Mouse (Mus musculus) lung, embryonic 16.5 days (tissue): ENCODE measurements around the gene Elavl3. TPM values are rescaled to one million over a fixed set of nuclear protein-coding genes. Genes with fewer than 3 reads are reported as not detected.

Source experiments
- ATAC-seq: fragments of 200-750 bp; cut with Nextera tagmentation; 2 replicates; pipeline ENCODE4 v1.8.0; 2017; ENCODE audit warnings: low read depth, mild to moderate bottlenecking, moderate library complexity
- H3K27ac ChIP-seq: fragments of 300-500 bp; sonication (generic); 2 replicates; pipeline ENCODE4 v1.5.1; 2014; ENCODE audit warnings: mild to moderate bottlenecking, control low read depth, low read length
- H3K27me3 ChIP-seq: fragments of 300-500 bp; sonication (generic); 2 replicates; pipeline ENCODE4 v1.6.1; 2014; ENCODE audit warnings: low read depth, low read length, mixed read lengths; ENCODE audit not compliant: control insufficient read depth, insufficient read depth
- H3K36me3 ChIP-seq: fragments of 300-500 bp; sonication (generic); 2 replicates; pipeline ENCODE4 v1.6.1; 2014; ENCODE audit warnings: low read length; ENCODE audit not compliant: control insufficient read depth, insufficient read depth
- H3K4me1 ChIP-seq: fragments of 300-500 bp; sonication (generic); replicated peaks from 2 replicates; pipeline ENCODE4 v1.6.1; 2014; ENCODE audit warnings: low read length, mixed read lengths; ENCODE audit not compliant: control insufficient read depth, insufficient read depth
- H3K4me2 ChIP-seq: fragments of 300-500 bp; sonication (generic); 2 replicates; pipeline ENCODE4 v1.6.1; 2014; ENCODE audit warnings: low read depth, low read length, control low read depth
- H3K4me3 ChIP-seq: fragments of 300-500 bp; sonication (generic); 2 replicates; pipeline ENCODE4 v1.5.1; 2014; ENCODE audit warnings: mild to moderate bottlenecking, low read length, control low read depth
- H3K9ac ChIP-seq: fragments of 300-500 bp; sonication (generic); 2 replicates; pipeline ENCODE4 v1.6.1; 2014; ENCODE audit warnings: low read length, control low read depth
- H3K9me3 ChIP-seq: fragments of 300-500 bp; sonication (generic); 2 replicates; pipeline ENCODE4 v1.6.1; 2016; ENCODE audit warnings: low read length; ENCODE audit not compliant: control insufficient read depth
- WGBS: fragments of 180-500 bp; shearing (Covaris S2); extraction: QIAGEN DNeasy Blood & Tissue Kit; methylation state at CpG from one replicate; pipeline ENCODE4 v1.1.7; 2014; 5-methylcytosine and 5-hydroxymethylcytosine counted together
- polyA plus RNA-seq: library from polyadenylated mRNA; unstranded; fragments of >200 nt; fragmentation: Nextera tagmentation; extraction: Ambion mirVana; gene quantifications from 2 replicates; pipeline ENCODE4 v1.2.1, GENCODE M21; 2015

The Elavl3 gene
- polyA plus RNA-seq, 1 experiment from 2014 or later = 0.18 TPM

GRCm38 (mm10) chr9:21987592-21988342 is 64.1 kb downstream of the Elavl3 start:
- ATAC-seq = no peak
- H3K27me3 ChIP-seq = peaks cover 51% of the 10 kb centered on the region
- peaks cover 7% of the 10 kb centered on the region for H3K4me1 ChIP-seq
- no peak overlapping the region for H3K27ac ChIP-seq
- H3K4me2 ChIP-seq = peak overlapping the region; percentile 77
- no peaks in the 10 kb centered on the region for H3K36me3 ChIP-seq
- H3K9me3 ChIP-seq = no peaks in the 10 kb centered on the region
- 9% methylated on average over 36 of the region's 36 CpGs for WGBS
- no peak overlapping the region for H3K9ac ChIP-seq
- H3K4me3 ChIP-seq = peak overlapping the region; percentile 56

GRCm38 (mm10) chr9:21983911-21984310 is 67.9 kb downstream of the Elavl3 start:
- no peaks in the 10 kb centered on the region for H3K9me3 ChIP-seq
- H3K27me3 ChIP-seq = peaks cover 18% of the 10 kb centered on the region
- 31% methylated on average over 3 of the region's 3 CpGs for WGBS
- peaks cover 7% of the 10 kb centered on the region for H3K4me1 ChIP-seq
- ATAC-seq = no peak
- H3K36me3 ChIP-seq = no peaks in the 10 kb centered on the region
- H3K9ac ChIP-seq = no peak overlapping the region
- no peak overlapping the region for H3K27ac ChIP-seq
- no peak overlapping the region for H3K4me3 ChIP-seq
- H3K4me2 ChIP-seq = no peak overlapping the region

- H3K36me3 ChIP-seq = no peaks in the 10 kb centered on the region
- no peak for ATAC-seq
- no peak overlapping the region for H3K4me3 ChIP-seq
- H3K9ac ChIP-seq = no peak overlapping the region
- no peaks in the 10 kb centered on the region for H3K4me1 ChIP-seq
- no peaks in the 10 kb centered on the region for H3K27me3 ChIP-seq
- no peak overlapping the region for H3K27ac ChIP-seq
- 80% methylated on average over 4 of the region's 4 CpGs for WGBS
- H3K9me3 ChIP-seq = no peaks in the 10 kb centered on the region
- H3K4me2 ChIP-seq = no peak overlapping the region
Observed at GRCm38 (mm10) chr9:21978398-21979128, 73.3 kb downstream of the Elavl3 start.

- WGBS = 12% methylated on average over 2 of the region's 2 CpGs
- no peaks in the 10 kb centered on the region for H3K27me3 ChIP-seq
- no peak overlapping the region for H3K4me3 ChIP-seq
- no peak overlapping the region for H3K27ac ChIP-seq
- H3K4me1 ChIP-seq = no peaks in the 10 kb centered on the region
- no peak overlapping the region for H3K4me2 ChIP-seq
- H3K9ac ChIP-seq = no peak overlapping the region
- no peak for ATAC-seq
- H3K36me3 ChIP-seq = no peaks in the 10 kb centered on the region
- H3K9me3 ChIP-seq = no peaks in the 10 kb centered on the region
Observed at GRCm38 (mm10) chr9:21977972-21978371, 73.9 kb downstream of the Elavl3 start.

DNA sequence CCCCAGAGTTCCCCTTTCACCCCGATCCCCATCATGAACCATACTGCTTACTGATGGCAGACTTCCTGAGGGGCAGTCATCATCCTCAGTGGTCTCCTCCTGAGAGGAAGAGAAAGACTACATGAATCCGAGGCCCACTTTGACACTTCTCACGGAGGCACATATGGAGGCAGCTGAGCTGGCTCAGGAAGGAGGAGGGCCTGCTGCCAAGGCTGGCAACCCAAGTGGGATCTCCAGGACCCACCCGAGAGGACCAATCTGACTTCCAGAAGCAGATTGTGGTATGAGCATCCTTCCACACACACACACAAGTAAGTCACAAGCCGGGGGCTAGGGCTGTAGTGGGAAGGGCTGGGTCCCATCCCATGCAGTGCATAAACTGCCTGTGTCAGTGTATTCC is 74.5 kb downstream of the Elavl3 start:
- no peak for ATAC-seq
- WGBS = 80% methylated on average over 5 of the region's 5 CpGs
- no peaks in the 10 kb centered on the region for H3K27me3 ChIP-seq
- H3K9ac ChIP-seq = no peak overlapping the region
- H3K9me3 ChIP-seq = no peaks in the 10 kb centered on the region
- no peaks in the 10 kb centered on the region for H3K36me3 ChIP-seq
- H3K27ac ChIP-seq = no peak overlapping the region
- no peaks in the 10 kb centered on the region for H3K4me1 ChIP-seq
- no peak overlapping the region for H3K4me3 ChIP-seq
- no peak overlapping the region for H3K4me2 ChIP-seq

DNA sequence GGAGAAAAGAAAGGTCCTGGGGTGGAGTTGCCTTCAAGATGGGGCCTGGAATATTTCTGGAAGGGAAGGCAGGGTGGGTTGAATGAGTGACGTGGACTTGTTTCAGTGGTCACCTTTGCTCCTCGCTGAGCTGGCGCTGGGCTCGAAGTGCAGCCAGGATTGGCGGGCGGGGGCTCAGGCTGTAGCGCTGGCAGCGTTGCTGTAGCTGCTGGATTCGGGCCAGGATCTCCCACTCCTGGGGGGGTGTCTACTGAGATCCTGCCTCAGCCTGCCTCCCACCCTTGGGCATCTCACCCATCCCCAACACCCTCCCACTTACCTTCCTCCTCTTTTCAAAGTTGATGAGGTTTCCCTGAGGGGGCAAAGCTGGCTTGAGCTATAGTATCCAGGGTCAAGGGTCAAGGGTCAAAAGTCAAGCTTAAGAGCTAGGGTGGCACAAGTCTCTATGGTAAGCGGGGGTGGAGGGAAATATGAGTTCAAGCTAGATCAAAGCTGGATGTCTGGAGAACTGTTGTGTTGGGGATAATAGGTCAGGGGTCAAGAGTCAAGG is 75.1 kb downstream of the Elavl3 start:
- Histone ChIP-seq H3K4me3 (no peak overlapping the region), H3K9ac (no peak overlapping the region), H3K27ac (no peak overlapping the region), H3K36me3 (no peaks in the 10 kb centered on the region), H3K27me3 (no peaks in the 10 kb centered on the region), H3K4me1 (no peaks in the 10 kb centered on the region), H3K9me3 (no peaks in the 10 kb centered on the region), H3K4me2 (no peak overlapping the region)
- WGBS = 74% methylated on average over 10 of the region's 10 CpGs
- ATAC-seq = no peak

DNA sequence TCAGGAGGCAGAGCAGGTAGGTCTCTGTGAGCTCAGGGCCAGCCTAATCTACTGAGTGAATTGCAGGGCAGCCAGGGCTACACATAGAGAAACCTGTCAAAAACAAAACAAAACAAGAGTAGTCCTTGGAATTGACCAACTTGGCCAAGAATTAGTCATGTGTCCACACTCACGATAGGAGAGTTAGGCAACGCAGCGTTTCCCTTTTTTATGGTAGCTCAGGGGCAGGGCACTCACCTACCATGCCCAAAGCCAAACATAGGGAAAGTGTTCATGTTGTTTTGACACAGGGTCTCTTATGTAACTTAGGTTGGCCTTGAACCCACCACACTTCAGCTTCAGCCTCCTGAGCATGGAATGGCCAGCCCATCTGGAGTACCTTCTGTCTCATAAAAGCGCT is 82.5 kb downstream of the Elavl3 start:
- H3K4me1 ChIP-seq = no peaks in the 10 kb centered on the region
- ATAC-seq = no peak
- H3K4me2 ChIP-seq = no peak overlapping the region
- no peak overlapping the region for H3K9ac ChIP-seq
- 84% methylated on average over 4 of the region's 4 CpGs for WGBS
- no peak overlapping the region for H3K4me3 ChIP-seq
- H3K27ac ChIP-seq = no peak overlapping the region
- no peaks in the 10 kb centered on the region for H3K9me3 ChIP-seq
- H3K36me3 ChIP-seq = no peaks in the 10 kb centered on the region
- H3K27me3 ChIP-seq = no peaks in the 10 kb centered on the region

GRCm38 (mm10) chr9:21968883-21969282 is 82.9 kb downstream of the Elavl3 start:
- no peak overlapping the region for H3K9ac ChIP-seq
- H3K27me3 ChIP-seq = no peaks in the 10 kb centered on the region; the same call in 1 of the 2 replicates
- no peaks in the 10 kb centered on the region for H3K4me1 ChIP-seq
- H3K27ac ChIP-seq = no peak overlapping the region
- no peak overlapping the region for H3K4me2 ChIP-seq
- H3K4me3 ChIP-seq = no peak overlapping the region
- ATAC-seq = no peak
- H3K9me3 ChIP-seq = no peaks in the 10 kb centered on the region
- WGBS = 31% methylated on average over 6 of the region's 6 CpGs
- no peaks in the 10 kb centered on the region for H3K36me3 ChIP-seq
